Mouse (Mus musculus): ENCODE measurements around the gene Cdx2.

The Cdx2 gene

DNA sequence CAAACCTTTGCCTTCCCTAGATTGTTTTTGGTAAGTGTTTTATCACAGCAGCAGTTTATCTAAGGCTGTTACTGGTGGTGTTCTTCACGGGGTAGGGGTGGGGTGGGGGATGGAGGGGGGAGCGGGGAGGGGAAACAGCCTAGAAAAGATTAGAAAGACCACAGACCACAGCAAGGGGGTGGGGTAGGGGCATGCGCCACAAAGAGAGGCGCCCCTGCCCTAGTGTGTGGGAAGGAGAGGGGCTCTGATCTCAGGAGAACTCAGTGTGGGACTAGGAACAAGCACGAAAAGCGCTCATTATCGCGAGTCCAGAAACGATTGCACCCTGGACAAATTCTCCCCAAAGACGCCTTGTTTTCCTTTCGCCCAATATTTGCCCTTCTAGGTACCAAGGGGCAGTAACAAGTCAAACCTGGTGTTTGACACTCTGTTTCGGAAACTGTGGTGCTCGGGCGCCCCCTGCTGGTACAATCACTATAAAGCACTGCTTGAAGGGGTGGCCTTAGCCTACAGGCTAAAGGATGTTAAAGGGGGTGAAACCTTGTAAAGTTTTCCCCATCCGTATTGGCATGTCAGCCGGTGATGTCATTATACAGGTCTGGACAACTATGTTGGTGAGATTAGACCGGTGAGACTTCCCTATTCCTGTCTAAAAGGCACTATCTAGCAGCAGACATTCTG, 16.3 kb upstream of the Cdx2 start:
- CTCF ChIA-PET = no interaction called here
- POLR2A ChIA-PET = no interaction called here

DNA sequence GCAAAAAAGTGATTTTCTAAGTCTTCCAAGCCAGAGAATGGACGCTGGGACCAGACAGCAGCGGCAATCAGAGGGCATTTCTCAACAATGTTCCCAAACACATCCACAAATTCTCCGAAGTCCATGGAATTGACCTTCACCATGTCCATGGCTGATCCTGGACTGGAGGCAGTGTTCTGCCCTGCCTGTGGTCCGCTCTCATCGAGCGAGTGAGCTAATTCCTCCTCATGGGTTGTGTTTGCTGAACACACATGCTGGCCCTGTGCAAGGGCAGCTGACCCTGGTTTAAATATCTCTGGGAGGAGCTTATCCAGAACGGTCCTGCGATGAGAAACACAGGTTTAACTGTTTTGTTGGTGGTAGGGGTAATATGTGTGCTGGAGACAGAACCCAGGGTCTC, 15.1 kb upstream of the Cdx2 start, which contains the start of gene Urad:
Gene Urad, minus strand, starts transcription at position 258 of the 400 bp plus-strand sequence.
- POLR2A ChIA-PET = no interaction called here
- CTCF ChIA-PET = no interaction called here

GRCm38 (mm10) chr5:147319653-147320052, 12.6 kb upstream of the Cdx2 start:
- ChIA-PET CTCF (interaction anchor here (0.5 to 3.9 kb wide), 88 partner anchors 9 to 644 kb away, joined by 3 to 62 read pairs (median 4); partner anchors contain the start of genes Cdx2 (in 3 of the 4), Pdx1 (in 2 of the 4), Mtif3 (in 1 of the 4) and Polr1d (in 1 of the 4)), POLR2A (interaction anchor here in 2 of 4 experiments (0.7 to 1.6 kb wide), 3 partner anchors 13 to 380 kb away, joined by 3 to 5 read pairs (median 4); partner anchors contain the start of gene Cdx2 (in 1 of the 2))

- CTCF ChIA-PET = interaction anchor here (0.7 to 3.9 kb wide), 17 partner anchors 8 to 643 kb away, joined by 3 to 62 read pairs (median 7); no protein-coding TSS in a partner anchor
- POLR2A ChIA-PET = interaction anchor here in 1 of 4 experiments (1.0 to 1.3 kb wide), 2 partner anchors 11 to 18 kb away, joined by 4 to 6 read pairs; partner anchors contain the start of gene Cdx2
Observed at GRCm38 (mm10) chr5:147317991-147318390, 10.9 kb upstream of the Cdx2 start.

DNA sequence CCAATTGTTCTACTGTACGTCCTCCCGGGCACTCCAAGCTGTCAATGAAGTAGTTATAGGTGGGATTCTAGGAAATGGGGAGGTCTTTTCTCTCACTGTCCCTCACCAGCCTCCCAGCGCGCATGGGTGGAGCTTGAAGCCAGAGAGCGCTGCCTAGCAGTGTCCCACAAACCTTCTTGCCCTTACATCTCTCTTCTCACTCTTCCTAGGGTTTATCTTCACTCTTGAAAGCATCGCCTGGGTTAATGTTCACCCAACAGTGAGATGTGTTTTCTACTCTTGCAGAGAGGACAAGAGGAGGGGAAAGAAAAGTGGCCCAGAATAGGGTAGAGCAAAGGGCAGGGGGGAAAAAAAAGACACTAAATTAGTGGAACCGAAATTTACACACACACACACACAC, 10.3 kb upstream of the Cdx2 start:
- POLR2A ChIA-PET = interaction anchor here in 2 of 4 experiments (0.6 to 0.7 kb wide), 2 partner anchors 240 to 522 kb away, joined by 3 read pairs; partner anchors contain the start of genes Polr1d (in 1 of the 2) and Usp12 (in 1 of the 2)
- CTCF ChIA-PET = interaction anchor here (0.5 to 3.5 kb wide), 12 partner anchors 11 to 411 kb away, joined by 3 to 62 read pairs (median 5); no protein-coding TSS in a partner anchor

DNA sequence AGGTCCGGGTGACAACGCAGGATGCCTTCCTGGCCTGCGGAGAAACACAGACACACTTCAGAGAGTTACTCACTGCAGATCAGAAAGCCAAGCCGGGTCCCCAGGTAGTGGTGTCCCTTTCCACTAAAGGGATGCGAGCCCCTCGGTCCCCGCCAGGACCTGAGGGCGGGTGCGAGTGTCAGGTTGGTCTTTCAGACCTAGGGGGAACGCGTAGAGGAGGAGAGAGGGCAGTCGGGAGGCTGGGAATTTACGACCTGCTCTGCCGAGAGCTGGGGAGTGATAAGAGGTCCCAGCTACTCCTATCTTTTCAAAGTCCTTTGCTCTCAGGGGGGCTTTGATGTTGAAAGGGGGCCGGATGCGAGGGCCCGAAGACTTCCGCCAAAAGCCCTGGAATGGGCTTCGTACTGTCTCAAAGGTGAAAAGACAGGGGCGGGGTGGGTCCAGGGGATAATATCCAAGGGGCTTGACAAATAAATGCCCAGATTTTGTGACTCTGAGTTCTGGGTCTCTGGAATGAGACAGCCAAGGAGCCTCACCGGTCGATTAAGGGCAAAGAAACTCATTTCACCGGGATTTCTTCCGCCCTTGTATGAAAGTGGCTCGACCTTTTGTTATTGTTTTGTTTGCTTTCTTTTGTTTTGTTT, 8.5 kb upstream of the Cdx2 start:
- ChIA-PET CTCF (interaction anchor here (0.5 to 2.0 kb wide), 14 partner anchors 9 to 632 kb away, joined by 3 to 9 read pairs (median 4); partner anchors contain the start of gene Cdx2 (in 1 of the 4)), POLR2A (interaction anchor here in 3 of 4 experiments (0.5 to 1.4 kb wide), 6 partner anchors 8 to 1056 kb away, joined by 3 to 5 read pairs (median 3); partner anchors contain the start of gene Cdx2 (in 2 of the 3))

DNA sequence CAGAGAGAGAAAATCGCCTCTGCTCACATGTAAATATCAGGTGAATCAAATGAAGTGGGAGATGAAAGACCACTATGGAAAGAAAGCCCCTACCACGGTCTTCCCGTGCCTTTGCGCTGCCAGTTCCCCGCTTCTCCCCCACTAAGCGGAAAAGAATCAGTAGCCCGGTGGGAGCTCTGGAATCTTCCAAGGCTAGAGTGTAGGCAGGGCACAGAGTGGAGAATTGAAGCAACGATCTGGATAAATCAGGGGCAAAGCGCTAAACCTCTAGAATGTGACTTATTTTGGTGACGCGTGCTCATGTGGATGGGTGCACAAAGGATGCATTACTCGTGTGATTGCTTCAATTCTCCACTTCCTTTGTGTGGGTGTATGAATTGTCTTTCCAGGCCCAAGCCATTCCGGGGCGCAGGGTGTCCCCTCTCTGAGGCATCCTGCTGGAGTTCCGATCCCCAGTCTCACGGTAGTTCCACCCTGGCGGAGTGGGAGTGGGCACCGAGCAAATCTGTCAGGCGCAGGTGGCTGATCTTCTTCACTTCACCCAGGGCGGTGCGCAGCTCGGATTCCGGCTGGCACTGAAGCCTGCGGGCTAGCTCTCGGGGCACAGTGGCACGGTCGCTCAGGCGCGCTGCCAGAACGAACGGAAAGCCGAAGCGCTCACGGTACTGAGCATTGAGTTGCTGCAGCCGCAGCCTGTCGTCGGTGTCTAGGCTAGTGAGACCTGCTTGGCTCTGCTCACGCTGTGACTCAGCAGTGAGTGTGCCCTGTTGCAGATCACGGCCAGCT, 7.8 kb upstream of the Cdx2 start:
- CTCF ChIA-PET = interaction anchor here (0.5 to 1.7 kb wide), 8 partner anchors 16 to 631 kb away, joined by 3 to 9 read pairs (median 4); no protein-coding TSS in a partner anchor
- POLR2A ChIA-PET = interaction anchor here in 3 of 4 experiments (0.5 to 0.9 kb wide), 5 partner anchors 9 to 1056 kb away, joined by 3 read pairs; no protein-coding TSS in a partner anchor

DNA sequence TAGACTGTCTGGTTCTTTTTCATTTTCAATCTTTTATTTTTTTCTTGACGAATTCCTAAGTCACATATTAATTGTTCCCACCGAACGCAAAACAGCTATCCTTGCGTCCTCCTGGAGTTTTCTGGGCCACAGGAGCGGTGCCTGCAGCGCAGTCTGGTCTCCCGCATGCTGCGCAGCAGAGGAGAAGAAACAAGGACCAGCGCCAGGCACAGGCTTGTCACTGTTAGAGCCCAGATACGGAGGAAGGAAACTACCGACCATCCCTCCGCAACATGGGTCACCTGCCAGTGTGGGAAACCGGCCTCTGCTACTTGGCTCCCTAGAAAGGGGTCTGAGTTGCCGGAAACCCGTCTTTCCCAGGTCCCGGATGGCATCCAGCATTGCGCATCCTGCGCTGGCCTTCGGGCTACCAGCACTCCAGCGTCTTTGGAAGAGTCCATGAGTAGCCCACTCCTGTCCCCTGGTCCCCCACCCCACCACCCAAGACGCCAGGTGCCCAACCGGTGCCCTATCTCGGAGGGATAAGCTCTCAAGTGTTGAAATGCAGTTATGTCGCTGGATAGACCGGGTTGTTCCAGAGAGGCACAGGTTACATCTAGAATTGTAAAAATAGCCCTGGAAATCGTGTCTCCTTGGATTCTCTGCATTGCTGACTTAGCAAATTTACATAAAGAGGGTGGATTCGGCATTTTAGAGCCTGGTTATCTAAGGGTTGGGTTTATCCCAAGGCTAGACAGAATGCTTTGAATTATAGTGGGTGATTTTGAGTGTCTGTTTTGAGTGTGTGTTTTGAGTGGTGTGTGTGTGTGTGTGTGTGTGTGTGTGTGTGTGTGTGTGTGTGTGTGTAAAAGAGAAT, 6.0 kb upstream of the Cdx2 start:
- POLR2A ChIA-PET = no interaction called here
- CTCF ChIA-PET = interaction anchor here (0.5 to 2.0 kb wide), 8 partner anchors 14 to 414 kb away, joined by 3 to 10 read pairs (median 4); no protein-coding TSS in a partner anchor

- CTCF ChIA-PET = interaction anchor here in 3 of 4 experiments (0.6 to 3.5 kb wide), 7 partner anchors 9 to 393 kb away, joined by 3 to 22 read pairs (median 3); no protein-coding TSS in a partner anchor
- POLR2A ChIA-PET = no interaction called here
Observed at GRCm38 (mm10) chr5:147309786-147310185, 2.7 kb upstream of the Cdx2 start.

DNA sequence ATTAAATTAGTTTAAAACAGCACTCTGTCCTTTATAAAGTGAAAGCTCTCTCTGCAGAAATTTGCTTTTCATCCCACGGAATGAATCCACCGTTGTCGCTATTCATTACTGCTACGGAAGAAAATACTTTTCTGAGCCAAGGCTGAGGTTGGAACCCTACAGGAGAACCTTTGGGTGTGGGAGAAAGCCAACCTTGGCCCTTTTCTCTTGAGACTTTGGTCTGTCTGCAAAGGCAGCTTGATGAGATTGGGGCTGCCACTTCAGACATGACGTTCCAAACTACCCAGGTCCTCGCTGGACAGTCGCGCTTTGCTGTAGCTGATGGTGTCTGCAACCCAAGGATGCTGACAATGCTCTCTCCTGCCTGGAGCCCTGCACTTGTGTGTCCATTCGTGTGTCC, 1.4 kb upstream of the Cdx2 start:
- POLR2A ChIA-PET = interaction anchor here in 1 of 4 experiments (0.7 kb wide), 1 partner anchor 20 kb away, joined by 3 read pairs; no protein-coding TSS in a partner anchor

DNA sequence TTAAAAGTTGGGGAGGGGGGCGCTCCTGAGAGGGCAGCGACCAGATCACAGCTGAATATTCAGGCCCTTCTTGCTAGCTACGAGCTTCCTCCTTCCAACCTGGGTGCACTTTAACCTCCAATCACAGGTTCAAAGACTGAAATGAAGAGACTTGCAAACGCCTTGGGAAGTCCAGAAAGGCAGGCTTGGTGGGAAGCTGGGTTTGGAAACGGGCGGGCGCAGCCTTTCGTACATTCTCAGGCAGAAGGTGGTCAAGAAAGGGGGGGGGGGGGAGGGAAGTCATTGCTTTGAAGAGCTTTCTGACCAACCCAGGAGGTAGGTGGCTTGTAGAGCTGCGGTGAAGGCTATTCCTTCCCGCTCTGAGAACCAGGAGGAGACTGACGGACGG, 322 bp upstream of the Cdx2 start:
- CTCF ChIA-PET = interaction anchor here in 3 of 4 experiments (0.6 to 3.7 kb wide), 17 partner anchors 8 to 1404 kb away, joined by 3 to 16 read pairs (median 4); no protein-coding TSS in a partner anchor

More for the DNA sequence above, 1.4 kb upstream of the Cdx2 start:
- CTCF ChIA-PET = interaction anchor here in 2 of 4 experiments (0.7 to 3.5 kb wide), 6 partner anchors 8 to 23 kb away, joined by 3 to 22 read pairs (median 4); no protein-coding TSS in a partner anchor

GRCm38 (mm10) chr5:147305856-147306637, 1.0 kb downstream of the Cdx2 start:
- CTCF ChIA-PET = interaction anchor here in 3 of 4 experiments (0.6 to 3.7 kb wide), 14 partner anchors 7 to 514 kb away, joined by 3 to 16 read pairs (median 4); no protein-coding TSS in a partner anchor
- POLR2A ChIA-PET = interaction anchor here in 3 of 4 experiments (0.6 to 1.9 kb wide), 10 partner anchors 8 to 472 kb away, joined by 3 to 5 read pairs (median 3); no protein-coding TSS in a partner anchor

More for the DNA sequence above, 322 bp upstream of the Cdx2 start:
- POLR2A ChIA-PET = interaction anchor here in 3 of 4 experiments (0.6 to 1.9 kb wide), 9 partner anchors 9 to 91 kb away, joined by 3 to 5 read pairs (median 4); no protein-coding TSS in a partner anchor

DNA sequence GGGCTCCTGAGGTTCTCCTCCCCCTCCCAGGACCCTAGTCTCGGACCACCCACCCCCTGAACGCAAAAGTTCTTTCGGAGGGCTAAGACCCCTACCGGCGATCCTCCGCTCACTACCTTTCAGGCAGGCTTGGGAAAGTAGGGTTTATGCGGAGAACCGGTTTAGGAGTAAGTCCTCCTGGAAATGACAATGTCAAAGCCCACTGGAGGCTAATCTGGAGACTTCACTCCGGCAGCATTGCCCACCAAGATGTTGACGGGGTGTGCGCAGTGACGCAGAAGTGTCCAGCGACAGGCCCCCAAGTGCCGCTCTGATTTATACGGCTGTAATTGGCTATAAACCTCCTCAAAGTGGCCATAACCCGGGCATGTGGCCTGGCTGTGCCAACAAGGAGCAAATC, 1.9 kb downstream of the Cdx2 start:
- ChIA-PET POLR2A (interaction anchor here in 2 of 4 experiments (0.6 to 1.0 kb wide), 3 partner anchors 70 to 471 kb away, joined by 3 to 5 read pairs (median 3); no protein-coding TSS in a partner anchor), CTCF (interaction anchor here in 3 of 4 experiments (0.6 to 3.7 kb wide), 5 partner anchors 12 to 722 kb away, joined by 3 to 16 read pairs (median 5); no protein-coding TSS in a partner anchor)

DNA sequence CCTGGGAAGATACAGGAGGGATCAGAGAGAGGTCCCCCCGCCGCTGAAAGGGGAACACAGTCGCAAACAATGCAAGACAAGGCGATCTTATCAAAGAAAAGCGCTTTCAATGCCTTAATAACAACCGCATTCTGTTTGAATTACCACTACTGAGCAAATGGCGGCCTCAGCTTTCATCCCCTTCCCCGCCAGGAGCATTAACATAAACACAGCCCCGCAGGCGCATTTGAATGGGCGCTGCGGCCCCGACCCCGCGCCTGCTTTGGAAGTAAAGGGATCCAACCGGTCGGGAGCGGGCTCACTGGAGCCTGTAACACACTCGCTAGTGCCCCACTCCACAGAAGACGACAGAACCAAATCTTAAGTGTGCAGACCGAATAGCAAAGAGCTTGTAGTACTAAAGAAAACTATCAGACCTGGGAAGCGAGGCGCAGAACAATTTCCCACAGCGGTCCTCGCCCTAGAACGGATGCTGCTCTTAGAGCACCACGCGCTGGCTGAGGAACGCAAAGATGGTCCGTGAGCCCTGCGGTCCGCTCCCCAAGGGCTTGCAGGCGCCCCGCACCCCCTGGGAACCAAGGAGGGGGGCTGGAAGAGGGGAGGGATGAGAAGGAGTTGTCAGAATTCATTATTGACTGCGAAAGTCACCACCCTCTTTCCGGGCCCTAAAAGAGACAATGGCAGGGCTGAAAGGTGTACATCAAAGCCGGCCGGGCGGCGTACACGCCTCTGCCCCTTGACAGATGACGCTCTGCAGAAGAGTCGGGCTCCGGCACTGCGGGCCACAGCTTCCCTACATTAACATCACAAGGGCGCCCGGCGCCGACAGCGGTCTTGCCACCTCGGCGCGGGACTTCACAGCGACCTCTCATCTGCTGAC, 2.6 kb downstream of the Cdx2 start:
- CTCF ChIA-PET = interaction anchor here in 3 of 4 experiments (0.6 to 3.7 kb wide), 7 partner anchors 11 to 722 kb away, joined by 3 to 16 read pairs (median 4); no protein-coding TSS in a partner anchor
- POLR2A ChIA-PET = interaction anchor here in 3 of 4 experiments (0.5 to 1.0 kb wide), 4 partner anchors 69 to 475 kb away, joined by 3 to 5 read pairs (median 3); no protein-coding TSS in a partner anchor
